ENCODE assay signal across 18 mouse cellular contexts in genomic region chrX:113826810-113827209, GRCm38 (mm10).
"Had no signal": no experiment of that assay in that cellular context is flagged by ENCODE, and none has a peak within 500 bp of the region (broad histone marks: within the 10 kb centered on the region; RNA-seq: fewer than 3 reads in every experiment).

No protein-coding gene starts in this region.

- H3K4me1 ChIP-seq: lung, embryonic 15.5 days; megakaryocyte, embryonic 14.5 days; midbrain, embryonic 13.5 days; midbrain, embryonic 15.5 days; neural tube, embryonic 13.5 days; neural tube, embryonic 15.5 days had no signal

- H3K4me2 ChIP-seq: lung, embryonic 15.5 days; midbrain, embryonic 11.5 days; midbrain, embryonic 13.5 days; midbrain, embryonic 15.5 days; neural tube, embryonic 13.5 days; neural tube, embryonic 15.5 days had no signal

- H3K27me3 ChIP-seq: lung, embryonic 15.5 days; megakaryocyte, embryonic 14.5 days; midbrain, embryonic 13.5 days; midbrain, embryonic 15.5 days; neural tube, embryonic 13.5 days; neural tube, embryonic 15.5 days had no signal

- H3K4me3 ChIP-seq: lung, embryonic 15.5 days; megakaryocyte, embryonic 14.5 days; midbrain, embryonic 13.5 days; midbrain, embryonic 15.5 days; neural tube, embryonic 13.5 days; neural tube, embryonic 15.5 days had no signal

- H3K27ac ChIP-seq: lung, embryonic 15.5 days; macrophage; midbrain, embryonic 13.5 days; midbrain, embryonic 15.5 days; neural tube, embryonic 13.5 days; neural tube, embryonic 15.5 days had no signal

- DNase-seq: liver, postnatal 0 days; lung, adult 2 months; lung, postnatal 14 days; lung, postnatal 36 days; retina, postnatal 1 day; right cerebral cortex, adult 18-20 months; thymus, adult 18-20 months; thymus, postnatal 14 days; thymus, postnatal 36 days had no signal

- H3K9ac ChIP-seq: liver, postnatal 0 days; lung, embryonic 15.5 days; midbrain, embryonic 13.5 days; midbrain, embryonic 15.5 days; neural tube, embryonic 13.5 days; neural tube, embryonic 15.5 days had no signal

- H3K9me3 ChIP-seq: lung, embryonic 15.5 days; megakaryocyte, embryonic 14.5 days; midbrain, embryonic 13.5 days; midbrain, embryonic 15.5 days; neural tube, embryonic 13.5 days; neural tube, embryonic 15.5 days had no signal

- H3K36me3 ChIP-seq: lung, embryonic 15.5 days; midbrain, embryonic 13.5 days; midbrain, embryonic 15.5 days; neural tube, embryonic 13.5 days; neural tube, embryonic 15.5 days had no signal

- ATAC-seq: liver, postnatal 0 days; lung, postnatal 0 days; midbrain, embryonic 13.5 days; midbrain, embryonic 15.5 days had no signal
